22 mouse cellular contexts compared by ENCODE assay signal in genomic region chr7:92887230-92887629, GRCm38 (mm10). TPM values are rescaled to one million over a fixed set of nuclear protein-coding genes. Genes with fewer than 3 reads are reported as not detected.
A peak's percentile ranks its signal among the peaks of the same experiment; 100 is the strongest.
DNase-seq lines count a peak whose midpoint lies in the region; ATAC-seq and TF ChIP-seq lines count a peak whose summit lies in the region.
"Had no signal": no experiment of that assay in that cellular context is flagged by ENCODE, and none has a peak within 500 bp of the region (broad histone marks: within the 10 kb centered on the region; RNA-seq: fewer than 3 reads in every experiment).

No protein-coding gene starts in this region.

- 93% methylated on average over 5 of the region's 5 CpGs for WGBS in midbrain, embryonic 11.5 days
- 94% methylated on average over 5 of the region's 5 CpGs for WGBS in midbrain, postnatal 0 days
- WGBS in liver, embryonic 11.5 days, result 79% methylated on average over 5 of the region's 5 CpGs
- 57% methylated on average over 5 of the region's 5 CpGs for WGBS in liver, embryonic 14.5 days (ENCODE audit: insufficient replicate concordance)
- WGBS in liver, postnatal 0 days (ENCODE audit: insufficient replicate concordance), result 75% methylated on average over 5 of the region's 5 CpGs

- no peaks in the 10 kb centered on the region for H3K27me3 ChIP-seq in midbrain, embryonic 11.5 days (ENCODE audit: control insufficient read depth, insufficient read depth, low read length)
- no peaks in the 10 kb centered on the region for H3K27me3 ChIP-seq in midbrain, postnatal 0 days (ENCODE audit: insufficient read depth, low read length)
- no peaks in the 10 kb centered on the region for H3K27me3 ChIP-seq in liver, embryonic 11.5 days (replicated peaks; ENCODE audit: control insufficient read depth, insufficient read depth, low read length)
- H3K27me3 ChIP-seq in liver, embryonic 14.5 days (ENCODE audit: control insufficient read depth, insufficient read depth, low read length), result no peaks in the 10 kb centered on the region
- H3K27me3 ChIP-seq in liver, postnatal 0 days (ENCODE audit: insufficient read depth, low read length), result no peaks in the 10 kb centered on the region
- H3K27me3 ChIP-seq: forebrain, embryonic 13.5 days; hindbrain, embryonic 12.5 days; hindbrain, embryonic 15.5 days had no signal

- peak; percentile 26 for DNase-seq in midbrain, embryonic 11.5 days (ENCODE audit: low spot score, missing footprints)
- no peak for DNase-seq in midbrain, postnatal 0 days (ENCODE audit: low spot score)
- no peak for DNase-seq in liver, embryonic 11.5 days (ENCODE audit: low spot score)
- DNase-seq in liver, embryonic 14.5 days (ENCODE audit: low read depth in 3 of 3, low spot score in 3 of 3), result no peak
- DNase-seq in liver, postnatal 0 days, result no peak
- DNase-seq in B cell, adult 2 months, result no peak
- no peak for DNase-seq in cerebellum, adult 18-20 months
- DNase-seq in neural tube, embryonic 10.5 days (ENCODE audit: extremely low spot score, low spot score), result no peak
- DNase-seq: adrenal gland, adult 2 months; adrenal gland, postnatal 14 days; cerebellum, adult 11 months; cerebellum, adult 8-10 months; cerebellum, postnatal 10 days; cerebellum, postnatal 36 days; gastrocnemius, postnatal 10 days; gastrocnemius, postnatal 36 days had no signal

- no peak for ATAC-seq in midbrain, embryonic 11.5 days (ENCODE audit: low FRiP score)
- ATAC-seq in midbrain, postnatal 0 days (ENCODE audit: low FRiP score), result no peak
- 0 out of 2 replicates have a peak, but pooled peaks have one; percentile 29 for ATAC-seq in liver, embryonic 11.5 days (replicated peaks; ENCODE audit: low FRiP score)
- peak; percentile 64; the same call in 1 of the 2 replicates for ATAC-seq in liver, embryonic 14.5 days (ENCODE audit: insufficient read depth)
- ATAC-seq in liver, postnatal 0 days, result no peak
- ATAC-seq: forebrain, embryonic 13.5 days; forebrain, embryonic 16.5 days had no signal

- H3K36me3 ChIP-seq in midbrain, embryonic 11.5 days (ENCODE audit: control insufficient read depth, insufficient read depth, low read length), result no peaks in the 10 kb centered on the region
- H3K36me3 ChIP-seq in midbrain, postnatal 0 days (ENCODE audit: insufficient read depth, low read length), result no peaks in the 10 kb centered on the region; the same call in 1 of the 2 replicates
- no peaks in the 10 kb centered on the region for H3K36me3 ChIP-seq in liver, embryonic 11.5 days (ENCODE audit: control insufficient read depth, insufficient read depth, low read length)
- H3K36me3 ChIP-seq in liver, embryonic 14.5 days (replicated peaks; ENCODE audit: control insufficient read depth, insufficient read depth, low read depth), result no peaks in the 10 kb centered on the region; the same call in 1 of the 2 replicates
- 0 out of 2 replicates have a peak, but pooled peaks cover 3% of the 10 kb centered on the region for H3K36me3 ChIP-seq in liver, postnatal 0 days (replicated peaks; ENCODE audit: insufficient read depth, low read length)
- H3K36me3 ChIP-seq: hindbrain, embryonic 15.5 days had no signal

- H3K4me1 ChIP-seq in midbrain, embryonic 11.5 days (ENCODE audit: control insufficient read depth, insufficient read depth, low read length), result no peaks in the 10 kb centered on the region
- H3K4me1 ChIP-seq in midbrain, postnatal 0 days (ENCODE audit: insufficient read depth, low read length), result no peaks in the 10 kb centered on the region
- peaks cover 42% of the 10 kb centered on the region for H3K4me1 ChIP-seq in liver, embryonic 11.5 days (replicated peaks; ENCODE audit: control insufficient read depth, insufficient read depth, low read length)
- peaks cover 42 to 49% of the 10 kb centered on the region in 2 experiments for H3K4me1 ChIP-seq in liver, embryonic 14.5 days (replicated peaks; ENCODE audit: control insufficient read depth in 2 of 2, insufficient read depth in 2 of 2, low read length in 1 of 2)
- peaks cover 22% of the 10 kb centered on the region for H3K4me1 ChIP-seq in liver, postnatal 0 days (ENCODE audit: insufficient read depth)
- H3K4me1 ChIP-seq: forebrain, embryonic 13.5 days; hindbrain, embryonic 12.5 days; hindbrain, embryonic 15.5 days had no signal

- no peak overlapping the region for H3K27ac ChIP-seq in midbrain, embryonic 11.5 days (ENCODE audit: low read depth, low read length)
- H3K27ac ChIP-seq in midbrain, postnatal 0 days (ENCODE audit: low read depth, low read length), result no peak overlapping the region
- peak overlapping the region; percentile 8; the same call in 1 of the 2 replicates for H3K27ac ChIP-seq in liver, embryonic 11.5 days (ENCODE audit: low read depth, low read length)
- H3K27ac ChIP-seq in liver, embryonic 14.5 days, result peak overlapping the region; percentile 3; the same call in 1 of the 2 replicates
- H3K27ac ChIP-seq in liver, postnatal 0 days (ENCODE audit: low read depth), result no peak overlapping the region
- H3K27ac ChIP-seq: forebrain, embryonic 10.5 days; forebrain, embryonic 13.5 days; hindbrain, embryonic 12.5 days; hindbrain, embryonic 15.5 days had no signal

- TF ChIP-seq CTCF in midbrain, postnatal 0 days (IDR thresholded peaks at IDR 0.05), result no peak
- TF ChIP-seq CTCF in liver, embryonic 14.5 days (IDR thresholded peaks at IDR 0.05; ENCODE audit: low read depth), result no peak
- TF ChIP-seq CTCF in liver, postnatal 0 days (IDR thresholded peaks at IDR 0.05; ENCODE audit: low read depth), result no peak

- H3K4me3 ChIP-seq in midbrain, embryonic 11.5 days (ENCODE audit: low read depth, low read length), result no peak overlapping the region
- H3K4me3 ChIP-seq in midbrain, postnatal 0 days (ENCODE audit: low read depth, low read length), result no peak overlapping the region
- H3K4me3 ChIP-seq in liver, embryonic 11.5 days (ENCODE audit: low read depth, low read length), result no peak overlapping the region
- no peak overlapping the region for H3K4me3 ChIP-seq in liver, embryonic 14.5 days (ENCODE audit: insufficient read depth in 1 of 2, low read depth in 2 of 2, low read length in 2 of 2)
- no peak overlapping the region for H3K4me3 ChIP-seq in liver, postnatal 0 days (ENCODE audit: low read depth, low read length)
- H3K4me3 ChIP-seq: forebrain, embryonic 10.5 days; forebrain, embryonic 13.5 days; hindbrain, embryonic 12.5 days; hindbrain, embryonic 15.5 days had no signal

- TF ChIP-seq EP300 in liver, embryonic 14.5 days (IDR thresholded peaks at IDR 0.05; ENCODE audit: low read depth), result no peak
- no peak for TF ChIP-seq EP300 in liver, postnatal 0 days (IDR thresholded peaks at IDR 0.05; ENCODE audit: low read depth)

- no peak overlapping the region for H3K4me2 ChIP-seq in midbrain, embryonic 11.5 days
- no peak overlapping the region for H3K4me2 ChIP-seq in midbrain, postnatal 0 days (ENCODE audit: low read depth, low read length, poor library complexity, severe bottlenecking)
- no peak overlapping the region for H3K4me2 ChIP-seq in liver, embryonic 11.5 days
- H3K4me2 ChIP-seq in liver, embryonic 14.5 days (ENCODE audit: low read depth), result peak overlapping the region; percentile 42
- peak overlapping the region; percentile 23; the same call in 1 of the 2 replicates for H3K4me2 ChIP-seq in liver, postnatal 0 days (ENCODE audit: low read depth, low read length)
- H3K4me2 ChIP-seq: forebrain, embryonic 13.5 days; heart, embryonic 11.5 days; hindbrain, embryonic 12.5 days; hindbrain, embryonic 15.5 days had no signal

- no peak overlapping the region for H3K9ac ChIP-seq in midbrain, embryonic 11.5 days (ENCODE audit: low read length)
- H3K9ac ChIP-seq in midbrain, postnatal 0 days (replicated peaks; ENCODE audit: low read length, poor library complexity, severe bottlenecking), result no peak overlapping the region
- H3K9ac ChIP-seq in liver, embryonic 11.5 days (ENCODE audit: low read depth, low read length), result no peak overlapping the region
- no peak overlapping the region for H3K9ac ChIP-seq in liver, embryonic 14.5 days (replicated peaks)
- H3K9ac ChIP-seq in liver, postnatal 0 days (replicated peaks), result no peak overlapping the region
- H3K9ac ChIP-seq: forebrain, embryonic 13.5 days; hindbrain, embryonic 12.5 days; hindbrain, embryonic 15.5 days had no signal

- H3K9me3 ChIP-seq in midbrain, embryonic 11.5 days (ENCODE audit: control insufficient read depth, low read length), result no peaks in the 10 kb centered on the region
- H3K9me3 ChIP-seq in midbrain, postnatal 0 days (ENCODE audit: low read length), result no peaks in the 10 kb centered on the region
- H3K9me3 ChIP-seq in liver, embryonic 11.5 days (ENCODE audit: control insufficient read depth, low read length), result no peaks in the 10 kb centered on the region
- H3K9me3 ChIP-seq in liver, embryonic 14.5 days (ENCODE audit: control insufficient read depth, low read length), result no peaks in the 10 kb centered on the region
- H3K9me3 ChIP-seq in liver, postnatal 0 days (ENCODE audit: low read length), result no peaks in the 10 kb centered on the region
- H3K9me3 ChIP-seq: forebrain, embryonic 13.5 days; hindbrain, embryonic 12.5 days; hindbrain, embryonic 15.5 days had no signal

RNA-seq across cellular contexts. Expression of gene Prcp, which starts 13.0 kb away (rescaled TPM):
- polyA plus RNA-seq in midbrain, embryonic 11.5 days (2014; fragmentation: Nextera tagmentation; extraction: Ambion mirVana), result 19.4 and 19.6 TPM in 2 replicates
- total RNA-seq in midbrain, postnatal 0 days (2014; rRNA removed), result 20.1 and 22.1 TPM in 2 replicates
- 12.8 and 14.3 TPM in 2 replicates for polyA plus RNA-seq in midbrain, postnatal 0 days (2015; fragmentation: Nextera tagmentation; extraction: Ambion mirVana)
- polyA plus RNA-seq in liver, embryonic 11.5 days (2014; fragmentation: Nextera tagmentation; extraction: Ambion mirVana), result 30.1 and 33.6 TPM in 2 replicates
- 12.4 and 13.1 TPM in 2 replicates for polyA plus RNA-seq in liver, embryonic 14.5 days (2012; rRNA removed)
- polyA plus RNA-seq in liver, embryonic 14.5 days (2014; fragmentation: Nextera tagmentation; extraction: Ambion mirVana), result 18.0 and 18.8 TPM in 2 replicates
- 10.2 and 11.5 TPM in 2 replicates for polyA plus RNA-seq in liver, postnatal 0 days (2015; fragmentation: Nextera tagmentation; extraction: Ambion mirVana)

RNA-seq across cellular contexts. Expression of gene Ddias, which starts 13.2 kb away (rescaled TPM):
- polyA plus RNA-seq in midbrain, embryonic 11.5 days (2014; fragmentation: Nextera tagmentation; extraction: Ambion mirVana), result 24.8 and 28.4 TPM in 2 replicates
- 3.4 and 3.7 TPM in 2 replicates for total RNA-seq in midbrain, postnatal 0 days (2014; rRNA removed)
- polyA plus RNA-seq in midbrain, postnatal 0 days (2015; fragmentation: Nextera tagmentation; extraction: Ambion mirVana), result 2.2 and 2.4 TPM in 2 replicates
- 21.2 and 21.9 TPM in 2 replicates for polyA plus RNA-seq in liver, embryonic 11.5 days (2014; fragmentation: Nextera tagmentation; extraction: Ambion mirVana)
- 2.1 and 4.0 TPM in 2 replicates for polyA plus RNA-seq in liver, embryonic 14.5 days (2012; rRNA removed)
- 11.4 and 13.2 TPM in 2 replicates for polyA plus RNA-seq in liver, embryonic 14.5 days (2014; fragmentation: Nextera tagmentation; extraction: Ambion mirVana)
- polyA plus RNA-seq in liver, postnatal 0 days (2015; fragmentation: Nextera tagmentation; extraction: Ambion mirVana), result 3.7 and 3.9 TPM in 2 replicates
- polyA plus RNA-seq: adrenal gland, adult 2 months had no signal

Comparison
In these comparisons a context has a peak if more than half of its experiments do, and no peak if none do; other contexts are left out.
1. ATAC-seq: peak in liver, embryonic 11.5 days (single experiment) and liver, embryonic 14.5 days (single experiment); none in midbrain, embryonic 11.5 days (single experiment), midbrain, postnatal 0 days (single experiment) and liver, postnatal 0 days (single experiment).
2. H3K27ac ChIP-seq: peak in liver, embryonic 11.5 days (single experiment) and liver, embryonic 14.5 days (single experiment); none in midbrain, embryonic 11.5 days (single experiment), midbrain, postnatal 0 days (single experiment) and liver, postnatal 0 days (single experiment).
3. H3K4me2 ChIP-seq: peak in liver, embryonic 14.5 days (single experiment) and liver, postnatal 0 days (single experiment); none in midbrain, embryonic 11.5 days (single experiment), midbrain, postnatal 0 days (single experiment) and liver, embryonic 11.5 days (single experiment).